Mouse (Mus musculus): ENCODE measurements around the gene Rnf167.

- TF ChIP-seq CTCF (IDR thresholded peaks at IDR 0.05) (no peak), EP300 (IDR thresholded peaks at IDR 0.05; ENCODE audit: insufficient read depth, low read depth, low read length) (no peak)
These were observed 9.9 kb downstream of the Rnf167 start, which contains the start of gene Eno3 for GRCm38 (mm10) chr11:70656964-70657363.
